Mouse (Mus musculus) heart, postnatal 0 days (tissue): ENCODE measurements at regions not wholly inside any gene's neighbourhood (a gene's known extent, or its start where the extent isn't known, plus 50 kb on each side); places are given as distances from the start of the nearest gene placed in this dataset.

ENCODE experiments used
- ATAC-seq: fragments of 200-750 bp; cut with Nextera tagmentation; 2 replicates; pipeline ENCODE4 v1.8.0; 2017; ENCODE audit warnings: low read depth, moderate number of reproducible peaks, moderate library complexity; ENCODE audit not compliant: insufficient read depth
- DNase-seq: peaks from one replicate; pipeline ENCODE4 v3.0.0-alpha.2; 2016; ENCODE audit warnings: low spot score
- H3K27ac ChIP-seq: fragments of 300-500 bp; sonication (generic); 2 replicates; pipeline ENCODE4 v1.5.1; 2014; ENCODE audit warnings: low read depth, mild to moderate bottlenecking
- H3K27me3 ChIP-seq: fragments of 300-500 bp; sonication (generic); 2 replicates; pipeline ENCODE4 v1.6.1; 2014; ENCODE audit warnings: low read length, mixed read lengths; ENCODE audit not compliant: control insufficient read depth, insufficient read depth
- H3K36me3 ChIP-seq: fragments of 300-500 bp; sonication (generic); replicated peaks from 2 replicates; pipeline ENCODE4 v1.6.1; 2014; ENCODE audit warnings: low read length, mixed read lengths; ENCODE audit not compliant: control insufficient read depth, insufficient read depth
- H3K4me1 ChIP-seq: fragments of 300-500 bp; sonication (generic); 2 replicates; pipeline ENCODE4 v1.6.1; 2014; ENCODE audit warnings: antibody characterized with exemption; ENCODE audit not compliant: control insufficient read depth, insufficient read depth
- H3K4me2 ChIP-seq: fragments of 300-500 bp; sonication (generic); 2 replicates; pipeline ENCODE4 v1.6.1; 2014; ENCODE audit warnings: low read depth, mild to moderate bottlenecking, low read length, moderate library complexity
- H3K4me3 ChIP-seq: fragments of 300-500 bp; sonication (generic); 2 replicates; pipeline ENCODE4 v1.5.1; 2014; ENCODE audit warnings: low read depth, low read length
- H3K9ac ChIP-seq: fragments of 300-500 bp; sonication (generic); replicated peaks from 2 replicates; pipeline ENCODE4 v1.6.1; 2014; ENCODE audit warnings: low read depth, low read length, mixed read lengths
- H3K9me3 ChIP-seq: fragments of 300-500 bp; sonication (generic); replicated peaks from 2 replicates; pipeline ENCODE4 v1.6.1; 2016; ENCODE audit warnings: low read length; ENCODE audit not compliant: control insufficient read depth
- CTCF ChIP-seq: IDR thresholded peaks from 2 replicates; pipeline ENCODE4 v1.5.1; 2016; ENCODE audit warnings: antibody characterized with exemption, control low read depth, low read depth
- EP300 ChIP-seq: IDR thresholded peaks from 2 replicates; pipeline ENCODE4 v1.6.1; 2016; ENCODE audit warnings: antibody characterized with exemption, low read depth
- WGBS: fragments of 180-500 bp; shearing (Covaris S2); extraction: QIAGEN DNeasy Blood & Tissue Kit; methylation state at CpG from one replicate; pipeline ENCODE4 v1.1.7; 2014; 5-methylcytosine and 5-hydroxymethylcytosine counted together

DNA sequence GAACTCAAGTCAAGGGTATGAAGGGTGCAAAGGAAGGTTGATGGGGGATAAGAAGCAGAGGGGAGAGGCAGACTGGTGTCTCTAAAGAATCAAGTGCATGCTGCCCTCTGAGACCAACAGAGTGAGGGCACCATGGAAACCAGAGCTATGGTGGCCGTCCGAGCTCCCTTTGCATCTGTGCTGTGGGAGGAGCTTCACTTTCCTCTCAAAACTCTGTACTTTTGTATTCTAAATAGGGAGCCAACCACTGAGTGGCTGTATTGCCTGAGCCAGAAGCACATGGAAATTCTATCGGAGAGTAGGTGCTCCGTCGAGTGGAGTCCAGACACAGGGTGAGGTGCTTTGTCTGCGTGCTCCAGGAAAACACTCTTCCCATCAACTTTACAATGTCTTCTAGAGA is 119.9 kb downstream of the Gm11011 start:
- DNase-seq (no peak), ATAC-seq (no peak)
- Histone ChIP-seq H3K4me1 (no peaks in the 10 kb centered on the region), H3K9ac (no peak overlapping the region), H3K9me3 (no peaks in the 10 kb centered on the region), H3K27me3 (no peaks in the 10 kb centered on the region), H3K4me3 (no peak overlapping the region), H3K4me2 (no peak overlapping the region), H3K27ac (no peak overlapping the region), H3K36me3 (no peaks in the 10 kb centered on the region)
- TF ChIP-seq EP300, result no peak
- no peak for TF ChIP-seq CTCF
- WGBS, result 81% methylated on average over 6 of the region's 6 CpGs

DNA sequence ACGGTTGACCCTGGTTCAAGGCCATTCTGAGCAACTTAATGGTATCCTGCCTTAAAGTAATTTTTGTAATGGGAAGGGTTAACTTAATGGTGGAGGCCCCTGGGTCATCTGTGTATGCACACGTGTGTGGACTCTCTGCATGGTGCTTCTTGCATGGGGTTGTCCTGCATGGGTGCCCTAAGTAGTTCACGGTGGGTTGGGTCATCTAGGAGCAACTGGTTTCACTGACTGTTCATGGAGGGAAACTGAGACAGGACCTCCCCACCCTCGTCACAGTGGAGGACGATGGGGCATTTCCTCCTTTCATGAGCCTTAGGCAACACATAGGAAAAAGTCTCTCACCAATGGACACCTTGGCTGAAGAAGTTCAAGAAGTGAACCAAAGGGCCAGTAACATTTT is 123.4 kb downstream of the Gm11011 start:
- Histone ChIP-seq H3K9me3 (no peaks in the 10 kb centered on the region), H3K4me2 (no peak overlapping the region), H3K27me3 (no peaks in the 10 kb centered on the region), H3K27ac (no peak overlapping the region), H3K4me3 (no peak overlapping the region), H3K9ac (no peak overlapping the region), H3K4me1 (no peaks in the 10 kb centered on the region), H3K36me3 (no peaks in the 10 kb centered on the region)
- ATAC-seq (no peak), DNase-seq (no peak)
- WGBS, result 78% methylated on average over 5 of the region's 5 CpGs
- TF ChIP-seq EP300, result no peak
- TF ChIP-seq CTCF, result no peak

DNA sequence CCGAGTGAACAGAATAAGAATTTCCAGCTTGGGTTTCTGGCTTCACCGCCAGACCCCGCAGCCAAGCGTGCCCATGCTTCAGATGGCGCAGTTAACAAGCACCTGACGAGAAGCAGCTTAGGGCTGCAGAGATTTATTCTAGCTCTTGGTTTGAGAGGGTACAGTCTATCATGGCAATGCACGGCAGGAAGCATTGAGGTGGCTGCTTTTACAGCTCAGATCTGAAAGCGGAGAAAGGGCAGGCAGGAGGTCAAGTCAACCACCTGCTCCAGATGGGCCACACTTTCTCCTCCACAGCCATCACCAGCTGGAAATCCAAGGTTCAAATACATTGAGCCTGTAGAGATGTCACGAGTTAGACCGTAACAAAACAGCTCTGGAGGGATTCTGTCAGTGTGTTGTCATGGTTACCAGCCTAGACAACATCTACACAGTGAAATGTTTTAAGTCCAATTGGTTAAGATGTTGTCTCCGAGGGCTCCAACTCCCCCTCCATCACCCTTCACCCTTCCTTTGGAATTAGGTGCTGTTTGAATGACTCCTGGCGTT is 126.0 kb downstream of the Gm11011 start:
- no peak overlapping the region for H3K27ac ChIP-seq
- DNase-seq (no peak), ATAC-seq (no peak)
- H3K9ac ChIP-seq, result no peak overlapping the region
- no peak overlapping the region for H3K4me3 ChIP-seq
- no peaks in the 10 kb centered on the region for H3K9me3 ChIP-seq
- no peaks in the 10 kb centered on the region for H3K27me3 ChIP-seq
- TF ChIP-seq EP300 (no peak), CTCF (no peak)
- H3K4me2 ChIP-seq, result no peak overlapping the region
- H3K4me1 ChIP-seq, result no peaks in the 10 kb centered on the region
- H3K36me3 ChIP-seq, result no peaks in the 10 kb centered on the region
- WGBS, result 82% methylated on average over 12 of the region's 12 CpGs

DNA sequence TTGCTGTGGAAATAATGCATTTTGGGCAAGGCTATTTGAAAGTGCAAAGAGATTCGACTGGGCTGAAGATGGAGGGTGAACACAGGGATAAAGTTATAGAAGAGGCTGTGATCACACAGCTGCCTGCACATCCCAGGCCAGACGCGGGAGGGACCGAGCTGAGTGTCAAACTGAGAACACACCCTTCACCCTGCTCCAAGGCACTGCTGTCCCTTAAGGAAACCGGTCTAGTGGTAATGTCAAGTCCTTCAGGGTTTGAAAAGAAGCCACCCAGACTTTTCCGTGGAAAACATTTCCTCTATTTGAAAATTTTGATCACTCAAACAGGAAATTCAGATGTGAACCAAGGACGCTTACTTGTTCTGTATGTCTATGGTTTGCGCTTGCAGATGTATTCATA is 134.6 kb downstream of the Gm11011 start:
- DNase-seq (no peak), ATAC-seq (no peak)
- no peak overlapping the region for H3K4me3 ChIP-seq
- no peaks in the 10 kb centered on the region for H3K27me3 ChIP-seq
- no peaks in the 10 kb centered on the region for H3K36me3 ChIP-seq
- H3K4me2 ChIP-seq, result no peak overlapping the region
- 75% methylated on average over 8 of the region's 8 CpGs for WGBS
- H3K9me3 ChIP-seq, result no peaks in the 10 kb centered on the region
- no peaks in the 10 kb centered on the region for H3K4me1 ChIP-seq
- no peak for TF ChIP-seq CTCF
- TF ChIP-seq EP300, result no peak
- no peak overlapping the region for H3K27ac ChIP-seq
- no peak overlapping the region for H3K9ac ChIP-seq

DNA sequence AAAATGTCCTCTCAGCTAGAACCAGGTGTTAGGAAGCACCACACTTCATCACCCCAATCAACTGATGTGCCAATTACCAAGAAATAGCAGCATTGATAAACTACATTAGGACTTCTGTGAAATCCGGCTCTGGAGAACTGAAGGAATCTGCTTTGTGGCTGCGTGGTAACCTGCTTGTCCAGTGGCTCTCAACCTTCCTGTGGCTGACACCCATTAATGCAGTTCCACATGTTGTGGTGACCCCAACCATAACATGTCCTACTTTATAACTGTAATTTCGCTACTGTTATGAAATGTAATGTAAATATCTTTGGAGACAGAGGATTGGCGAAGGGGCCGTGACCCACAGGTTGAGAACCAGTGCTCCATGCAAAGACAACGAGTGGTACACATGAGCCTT is 136.7 kb downstream of the Gm11011 start:
- WGBS, result 85% methylated on average over 6 of the region's 6 CpGs
- Histone ChIP-seq H3K4me2 (no peak overlapping the region), H3K4me1 (no peaks in the 10 kb centered on the region), H3K9ac (no peak overlapping the region), H3K9me3 (no peaks in the 10 kb centered on the region), H3K27ac (no peak overlapping the region), H3K36me3 (no peaks in the 10 kb centered on the region), H3K4me3 (no peak overlapping the region), H3K27me3 (no peaks in the 10 kb centered on the region)
- ATAC-seq (no peak), DNase-seq (no peak)
- TF ChIP-seq EP300, result no peak
- no peak for TF ChIP-seq CTCF

DNA sequence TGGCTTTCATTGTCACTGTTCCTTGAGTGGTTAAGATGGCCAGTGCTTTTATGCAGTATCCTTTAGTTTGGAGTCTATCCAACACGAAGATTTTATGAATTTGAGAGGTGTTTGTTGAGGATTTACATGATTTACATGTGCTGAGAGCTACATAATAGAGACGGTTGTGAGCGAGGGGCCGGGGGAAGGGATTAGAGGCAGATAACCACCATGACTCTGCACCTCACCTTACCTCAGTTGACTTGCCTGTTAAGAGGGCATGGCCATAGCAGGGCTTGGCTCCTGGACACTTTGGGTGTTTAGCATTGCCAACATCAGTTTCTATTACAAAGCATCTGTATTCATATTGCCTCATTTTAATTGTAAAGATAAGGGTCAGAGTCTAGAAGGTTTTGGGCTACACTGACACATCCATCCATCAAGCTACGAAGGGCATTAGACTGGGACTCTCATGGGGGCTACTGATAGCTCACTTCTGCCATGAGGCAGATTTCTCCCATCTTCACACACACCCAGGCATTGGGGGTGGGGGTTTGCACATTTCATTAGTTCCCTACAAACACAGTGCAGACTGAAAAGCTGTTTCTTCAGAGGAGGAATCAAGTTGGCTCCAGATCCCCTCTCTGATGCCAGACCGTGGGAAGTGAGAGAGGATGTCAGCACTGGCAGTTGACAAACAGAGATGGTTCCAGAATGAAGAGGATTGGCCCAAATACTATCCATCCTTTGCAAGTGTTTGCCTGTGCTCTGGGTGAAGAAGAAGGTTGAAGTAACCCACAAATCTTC is 139.9 kb downstream of the Gm11011 start:
- no peaks in the 10 kb centered on the region for H3K9me3 ChIP-seq
- H3K27me3 ChIP-seq, result no peaks in the 10 kb centered on the region
- no peak for DNase-seq
- H3K4me2 ChIP-seq, result no peak overlapping the region
- no peaks in the 10 kb centered on the region for H3K36me3 ChIP-seq
- no peak for ATAC-seq
- H3K27ac ChIP-seq, result no peak overlapping the region
- TF ChIP-seq CTCF (no peak), EP300 (no peak)
- H3K4me1 ChIP-seq, result no peaks in the 10 kb centered on the region
- WGBS, result 67% methylated on average over 6 of the region's 6 CpGs
- H3K9ac ChIP-seq, result no peak overlapping the region
- H3K4me3 ChIP-seq, result no peak overlapping the region
